Mouse (Mus musculus) hindbrain, embryonic 12.5 days (tissue): ENCODE results near the gene Ddost. TPM values are rescaled to one million over a fixed set of nuclear protein-coding genes. Genes with fewer than 3 reads are reported as not detected.

Experiments used
- ATAC-seq: fragments of 200-750 bp; cut with Nextera tagmentation; 2 replicates; pipeline ENCODE4 v1.8.0; 2017; ENCODE audit warnings: moderate TSS enrichment; ENCODE audit not compliant: low FRiP score
- H3K27ac ChIP-seq: fragments of 300-500 bp; sonication (generic); 2 replicates; pipeline ENCODE4 v1.5.1; 2016; ENCODE audit warnings: mild to moderate bottlenecking
- H3K27me3 ChIP-seq: fragments of 300-500 bp; sonication (generic); 2 replicates; pipeline ENCODE4 v1.6.1; 2016; ENCODE audit warnings: mild to moderate bottlenecking
- H3K36me3 ChIP-seq: fragments of 300-500 bp; sonication (generic); 2 replicates; pipeline ENCODE4 v1.6.1; 2016; ENCODE audit warnings: mild to moderate bottlenecking
- H3K4me1 ChIP-seq: fragments of 300-500 bp; sonication (generic); 2 replicates; pipeline ENCODE4 v1.6.1; 2016
- H3K4me2 ChIP-seq: fragments of 300-500 bp; sonication (generic); replicated peaks from 2 replicates; pipeline ENCODE4 v1.6.1; 2016; ENCODE audit warnings: mild to moderate bottlenecking
- H3K4me3 ChIP-seq: fragments of 300-500 bp; sonication (generic); 2 replicates; pipeline ENCODE4 v1.5.1; 2016; ENCODE audit warnings: mild to moderate bottlenecking
- H3K9ac ChIP-seq: fragments of 300-500 bp; sonication (generic); 2 replicates; pipeline ENCODE4 v1.6.1; 2016; ENCODE audit warnings: mild to moderate bottlenecking, moderate library complexity
- H3K9me3 ChIP-seq: fragments of 300-500 bp; sonication (generic); replicated peaks from 2 replicates; pipeline ENCODE4 v1.6.1; 2016; ENCODE audit warnings: mild to moderate bottlenecking
- WGBS: fragments of 180-500 bp; shearing (Covaris S2); methylation state at CpG from one replicate; pipeline ENCODE4 v1.1.7; 2016; 5-methylcytosine and 5-hydroxymethylcytosine counted together
- polyA plus RNA-seq: library from polyadenylated mRNA; unstranded; fragments of >200 nt; fragmentation: Nextera tagmentation; extraction: Ambion mirVana; gene quantifications from 2 replicates; pipeline ENCODE4 v1.2.1, GENCODE M21; 2016

Ddost gene
- polyA plus RNA-seq, 1 experiment from 2014 or later, result 250 TPM

DNA sequence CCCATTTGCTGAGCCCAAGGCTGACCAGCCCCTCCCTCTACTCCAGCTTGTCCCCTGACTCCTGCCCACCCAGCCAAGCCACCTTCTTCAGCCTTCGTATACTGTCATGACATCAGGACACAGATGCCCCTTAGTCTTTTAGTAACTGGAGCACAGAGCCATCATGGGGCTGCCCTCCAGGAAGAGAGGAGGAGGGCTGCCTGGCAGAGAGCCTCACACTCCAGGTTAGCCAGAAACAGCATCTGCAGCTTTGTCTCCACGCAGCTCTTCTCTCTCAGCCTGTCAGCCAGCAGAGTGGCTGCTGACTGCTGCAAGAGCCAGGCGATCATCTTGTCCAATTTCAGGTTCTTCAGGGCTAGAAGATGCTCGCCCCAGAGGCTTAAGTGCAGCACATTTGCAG lies 9.3 kb downstream of the Ddost start:
- ATAC-seq, result no peak
- H3K4me2 ChIP-seq, result no peak overlapping the region
- H3K9ac ChIP-seq, result no peak overlapping the region
- H3K36me3 ChIP-seq, result peaks cover 83% of the 10 kb centered on the region
- no peaks in the 10 kb centered on the region for H3K27me3 ChIP-seq
- 92% methylated on average over 4 of the region's 4 CpGs for WGBS
- no peak overlapping the region for H3K4me3 ChIP-seq
- peaks cover 8% of the 10 kb centered on the region; the same call in 1 of the 2 replicates for H3K4me1 ChIP-seq
- no peak overlapping the region for H3K27ac ChIP-seq
- peaks cover 4% of the 10 kb centered on the region; the same call in 1 of the 2 replicates for H3K9me3 ChIP-seq

DNA sequence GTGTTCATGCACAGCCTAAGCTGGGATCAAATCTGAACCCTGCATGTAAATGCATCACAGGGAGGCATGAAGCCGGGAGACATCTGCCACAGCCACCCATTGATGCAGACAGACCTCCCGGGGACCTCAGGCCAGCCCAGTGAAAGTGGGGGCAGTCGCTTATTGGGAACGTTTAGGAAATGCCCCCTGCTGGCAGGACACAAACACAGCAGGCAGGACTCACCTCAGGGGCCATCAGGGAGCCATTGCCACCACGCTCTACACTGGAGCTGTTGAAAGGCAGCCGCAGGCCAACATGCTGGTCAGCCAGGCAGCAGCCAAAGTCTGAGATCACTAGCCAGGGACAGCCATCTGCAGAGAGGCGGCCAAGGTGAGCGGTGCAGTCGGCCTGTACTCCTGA lies 11.3 kb downstream of the Ddost start:
- Histone ChIP-seq H3K27me3 (no peaks in the 10 kb centered on the region; the same call in 1 of the 2 replicates), H3K4me2 (no peak overlapping the region), H3K27ac (no peak overlapping the region), H3K4me1 (peaks cover 8% of the 10 kb centered on the region; the same call in 1 of the 2 replicates), H3K36me3 (peaks cover 65% of the 10 kb centered on the region), H3K9ac (no peak overlapping the region), H3K4me3 (no peak overlapping the region), H3K9me3 (peaks cover 4% of the 10 kb centered on the region; the same call in 1 of the 2 replicates)
- no peak for ATAC-seq
- 68% methylated on average over 9 of the region's 9 CpGs for WGBS

DNA sequence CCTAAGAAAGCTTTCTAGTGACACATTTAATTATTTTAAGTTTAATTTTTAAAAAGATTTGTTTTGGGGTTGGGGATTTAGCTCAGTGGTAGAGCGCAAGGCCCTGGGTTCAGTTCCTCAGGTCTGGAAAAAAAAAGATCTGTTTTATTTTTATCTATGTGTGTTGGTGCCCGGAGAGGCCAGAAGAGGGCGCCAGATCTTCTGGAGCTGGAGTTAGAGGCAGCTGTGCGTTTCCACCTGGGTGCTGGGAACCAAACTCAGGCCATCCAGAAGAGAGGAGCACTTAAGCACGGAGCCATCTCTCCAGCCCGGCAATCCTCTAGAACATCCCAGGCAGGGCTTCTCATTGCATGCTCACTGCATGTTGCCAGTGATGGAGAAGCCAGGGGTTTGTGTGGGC lies 11.8 kb downstream of the Ddost start:
- peaks cover 8% of the 10 kb centered on the region; the same call in 1 of the 2 replicates for H3K4me1 ChIP-seq
- no peak overlapping the region for H3K4me3 ChIP-seq
- no peak for ATAC-seq
- H3K36me3 ChIP-seq, result peaks cover 59% of the 10 kb centered on the region
- H3K27ac ChIP-seq, result no peak overlapping the region
- WGBS, result 91% methylated on average over 6 of the region's 6 CpGs
- H3K9me3 ChIP-seq, result peaks cover 4% of the 10 kb centered on the region; the same call in 1 of the 2 replicates
- H3K9ac ChIP-seq, result no peak overlapping the region
- H3K27me3 ChIP-seq, result no peaks in the 10 kb centered on the region; the same call in 1 of the 2 replicates
- H3K4me2 ChIP-seq, result no peak overlapping the region

DNA sequence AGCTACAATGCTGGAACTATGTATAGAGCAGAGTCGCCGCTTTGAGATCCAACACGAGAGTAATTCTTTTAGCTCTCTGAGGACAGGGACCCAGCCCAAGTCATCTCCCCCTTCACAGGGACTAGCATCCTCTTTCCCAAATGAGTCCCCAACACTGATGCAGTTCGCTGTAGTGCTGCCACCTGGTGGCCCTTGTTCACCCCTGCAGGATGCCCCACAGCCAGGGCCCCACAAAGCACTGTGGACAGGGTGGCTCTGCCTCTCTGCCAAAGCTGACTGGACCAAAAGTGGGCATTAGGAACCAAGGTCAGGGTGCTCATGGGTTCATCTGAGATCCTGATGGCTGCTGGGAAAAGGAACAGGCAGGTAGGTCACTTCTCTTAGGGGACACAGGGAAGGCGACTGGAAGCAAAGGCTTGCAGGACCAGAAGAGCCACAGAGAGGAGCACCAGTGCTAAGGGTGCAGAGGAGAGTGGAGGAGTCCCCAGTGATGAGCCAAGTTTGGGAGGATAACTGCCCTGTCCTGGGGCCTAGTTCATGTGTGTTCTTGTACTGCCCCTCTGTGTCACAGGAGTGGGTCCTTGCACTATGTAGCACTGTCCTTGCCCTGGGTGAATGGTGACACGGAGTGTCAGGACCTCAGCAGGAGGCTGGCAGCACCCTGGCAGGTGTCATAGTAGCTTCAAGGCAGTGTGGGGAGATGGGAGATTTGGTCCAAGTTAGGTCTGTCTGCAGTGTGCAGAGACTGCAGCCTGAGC lies 14.2 kb downstream of the Ddost start:
- no peak overlapping the region for H3K4me2 ChIP-seq
- ATAC-seq, result peak; percentile 55
- H3K4me1 ChIP-seq, result peaks cover 19% of the 10 kb centered on the region
- H3K9me3 ChIP-seq, result peaks cover 4% of the 10 kb centered on the region; the same call in 1 of the 2 replicates
- H3K9ac ChIP-seq, result no peak overlapping the region
- peaks cover 36% of the 10 kb centered on the region for H3K36me3 ChIP-seq
- H3K27me3 ChIP-seq, result peaks cover 2% of the 10 kb centered on the region; the same call in 1 of the 2 replicates
- 49% methylated on average over 6 of the region's 6 CpGs for WGBS
- no peak overlapping the region for H3K27ac ChIP-seq
- H3K4me3 ChIP-seq, result no peak overlapping the region

DNA sequence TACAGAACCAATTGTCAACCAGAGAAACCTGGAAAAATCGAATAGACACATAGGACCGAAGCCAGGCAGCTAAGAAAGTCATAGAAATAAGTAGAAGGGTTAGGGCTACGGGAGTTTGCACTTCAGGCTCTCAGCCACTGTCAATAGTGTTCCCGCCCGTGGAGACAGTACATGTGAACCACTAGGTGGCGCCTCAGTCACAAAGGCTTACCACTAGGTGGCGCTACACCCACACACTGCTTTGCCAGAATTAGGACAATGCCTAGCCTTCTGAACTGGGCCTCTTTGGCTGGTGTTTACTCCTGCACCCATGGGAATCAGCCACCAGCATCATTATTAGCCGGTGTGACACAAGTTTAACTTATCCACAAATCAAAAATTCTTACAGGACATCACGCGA lies 15.0 kb downstream of the Ddost start:
- no peak overlapping the region for H3K4me2 ChIP-seq
- no peak overlapping the region for H3K9ac ChIP-seq
- H3K36me3 ChIP-seq, result peaks cover 28% of the 10 kb centered on the region
- H3K27me3 ChIP-seq, result peaks cover 2% of the 10 kb centered on the region; the same call in 1 of the 2 replicates
- peaks cover 26% of the 10 kb centered on the region for H3K4me1 ChIP-seq
- 36% methylated on average over 10 of the region's 10 CpGs for WGBS
- no peak for ATAC-seq
- no peak overlapping the region for H3K27ac ChIP-seq
- H3K9me3 ChIP-seq, result peaks cover 4% of the 10 kb centered on the region; the same call in 1 of the 2 replicates
- H3K4me3 ChIP-seq, result no peak overlapping the region

DNA sequence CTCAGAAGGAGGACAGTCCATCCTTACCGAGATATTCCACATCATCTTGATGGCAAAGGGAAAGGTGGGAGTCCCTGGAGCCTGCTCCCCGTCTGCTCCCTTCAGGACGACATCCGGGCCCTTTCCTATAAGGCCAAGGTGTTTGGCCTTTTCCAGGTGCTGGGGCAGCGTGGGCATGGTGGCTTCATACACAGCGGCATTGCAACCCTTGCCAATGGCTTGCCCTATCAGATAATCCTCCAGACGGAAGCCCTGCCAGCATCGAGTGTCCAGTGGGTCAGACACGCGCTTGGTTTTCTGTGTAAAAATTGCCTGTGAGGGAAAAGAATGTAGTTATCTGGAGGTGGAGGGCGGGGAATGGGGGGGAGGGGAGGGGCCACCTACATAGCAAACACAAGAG lies 16.2 kb downstream of the Ddost start:
- ATAC-seq, result no peak
- Histone ChIP-seq H3K4me1 (peaks cover 26% of the 10 kb centered on the region), H3K27me3 (peaks cover 2% of the 10 kb centered on the region; the same call in 1 of the 2 replicates), H3K4me3 (no peak overlapping the region), H3K9me3 (peaks cover 4% of the 10 kb centered on the region; the same call in 1 of the 2 replicates), H3K9ac (no peak overlapping the region), H3K36me3 (peaks cover 16% of the 10 kb centered on the region), H3K27ac (no peak overlapping the region), H3K4me2 (no peak overlapping the region)
- WGBS, result 86% methylated on average over 11 of the region's 11 CpGs

DNA sequence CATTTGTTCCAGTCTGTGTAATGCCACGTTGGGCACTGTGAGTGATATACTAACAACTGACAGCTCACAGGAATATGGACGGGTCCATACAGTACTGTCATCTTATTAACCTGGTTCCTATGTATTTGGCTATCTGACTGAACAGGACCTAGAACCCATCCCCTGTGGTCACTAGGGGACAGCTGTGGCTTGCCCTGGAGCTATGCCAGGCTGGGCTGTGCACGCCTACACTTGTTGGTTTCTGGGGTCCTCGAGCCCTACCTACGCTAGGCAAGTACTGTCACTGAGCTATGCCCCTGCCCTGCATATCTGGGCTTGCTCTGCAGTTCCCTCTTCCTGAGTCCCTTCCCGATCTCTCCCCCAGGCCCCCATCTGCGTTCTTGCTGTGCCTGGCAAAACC lies 17.0 kb downstream of the Ddost start:
- Histone ChIP-seq H3K4me2 (no peak overlapping the region), H3K4me3 (no peak overlapping the region), H3K9ac (no peak overlapping the region; the same call in 1 of the 2 replicates), H3K27ac (no peak overlapping the region), H3K9me3 (peaks cover 3% of the 10 kb centered on the region; the same call in 1 of the 2 replicates), H3K36me3 (peaks cover 11% of the 10 kb centered on the region), H3K4me1 (peaks cover 29% of the 10 kb centered on the region), H3K27me3 (peaks cover 2% of the 10 kb centered on the region; the same call in 1 of the 2 replicates)
- 79% methylated on average over 7 of the region's 7 CpGs for WGBS
- no peak for ATAC-seq

DNA sequence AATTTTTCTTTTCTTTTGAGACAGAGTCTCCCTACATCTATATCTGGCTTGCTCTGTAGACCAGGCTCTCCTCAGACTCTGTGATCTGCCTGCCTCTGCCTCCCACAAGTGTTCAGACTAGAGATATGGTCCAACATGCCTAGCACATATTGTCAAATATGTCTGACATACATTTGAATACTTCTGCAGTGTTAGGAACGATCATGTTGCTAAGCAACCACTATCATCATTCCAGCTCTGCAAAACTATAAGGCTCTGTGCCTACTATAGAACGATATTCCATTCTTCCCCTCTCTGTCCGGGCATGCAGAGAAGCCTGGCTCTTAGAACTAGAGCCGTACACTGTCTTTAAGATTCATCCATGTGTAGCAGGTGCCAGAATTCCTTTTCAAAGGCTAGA lies 18.2 kb downstream of the Ddost start:
- Histone ChIP-seq H3K4me1 (peaks cover 27% of the 10 kb centered on the region), H3K4me2 (no peak overlapping the region), H3K9me3 (no peaks in the 10 kb centered on the region), H3K27ac (no peak overlapping the region), H3K9ac (no peak overlapping the region), H3K4me3 (no peak overlapping the region), H3K27me3 (peaks cover 2% of the 10 kb centered on the region; the same call in 1 of the 2 replicates), H3K36me3 (0 out of 2 replicates have a peak, but pooled peaks cover 2% of the 10 kb centered on the region)
- WGBS, result 31% methylated on average over 4 of the region's 4 CpGs
- no peak for ATAC-seq

DNA sequence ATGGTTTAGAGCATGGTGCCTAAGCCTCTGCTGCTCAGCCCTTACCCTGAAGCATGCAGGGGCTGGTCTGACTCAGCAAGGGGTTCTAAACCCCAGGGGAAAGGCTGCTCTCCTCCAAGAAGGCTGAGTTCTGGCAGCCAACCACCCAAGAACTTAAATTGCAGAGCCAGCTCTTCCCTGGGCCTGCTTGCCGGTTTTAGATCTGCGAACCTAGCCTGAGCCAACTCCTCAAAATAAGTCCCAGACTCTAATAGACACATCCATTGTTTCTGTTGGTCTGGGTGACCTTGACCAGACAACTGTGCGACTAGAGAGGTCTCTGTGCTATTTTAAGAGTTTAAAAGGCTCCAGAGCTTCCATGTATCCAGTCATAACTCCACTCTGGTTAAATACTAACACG lies 19.2 kb downstream of the Ddost start:
- ATAC-seq, result no peak
- Histone ChIP-seq H3K27me3 (peaks cover 2% of the 10 kb centered on the region; the same call in 1 of the 2 replicates), H3K36me3 (no peaks in the 10 kb centered on the region), H3K9me3 (no peaks in the 10 kb centered on the region), H3K4me3 (no peak overlapping the region), H3K9ac (no peak overlapping the region), H3K27ac (no peak overlapping the region; the same call in 1 of the 2 replicates), H3K4me1 (peaks cover 22% of the 10 kb centered on the region), H3K4me2 (no peak overlapping the region)
- WGBS, result 71% methylated on average over 4 of the region's 4 CpGs

DNA sequence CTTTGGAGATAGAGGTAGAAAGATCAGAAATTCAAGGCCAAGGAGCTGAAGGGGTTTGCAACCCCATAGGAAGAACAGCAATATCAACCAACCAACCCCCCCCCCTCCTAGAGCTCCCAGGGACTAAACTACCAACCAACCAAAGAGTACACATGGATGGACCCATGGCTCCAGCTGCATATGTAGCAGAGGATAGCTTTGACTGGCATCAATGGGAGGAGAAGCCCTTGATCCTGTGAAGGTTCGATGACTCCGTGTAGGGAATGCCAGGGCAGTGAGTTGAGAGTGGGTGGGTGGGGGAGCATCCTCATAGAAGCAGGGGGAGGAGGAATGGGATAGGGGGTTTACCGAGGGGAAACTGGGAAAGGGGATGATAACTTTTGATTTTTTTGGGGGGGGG lies 19.9 kb downstream of the Ddost start:
- H3K9ac ChIP-seq, result no peak overlapping the region
- no peak for ATAC-seq
- no peaks in the 10 kb centered on the region for H3K36me3 ChIP-seq
- no peak overlapping the region for H3K27ac ChIP-seq
- H3K4me1 ChIP-seq, result peaks cover 22% of the 10 kb centered on the region
- no peak overlapping the region for H3K4me3 ChIP-seq
- no peaks in the 10 kb centered on the region for H3K9me3 ChIP-seq
- H3K4me2 ChIP-seq, result no peak overlapping the region
- WGBS, result 96% methylated on average over 3 of the region's 3 CpGs
- H3K27me3 ChIP-seq, result peaks cover 2% of the 10 kb centered on the region; the same call in 1 of the 2 replicates

DNA sequence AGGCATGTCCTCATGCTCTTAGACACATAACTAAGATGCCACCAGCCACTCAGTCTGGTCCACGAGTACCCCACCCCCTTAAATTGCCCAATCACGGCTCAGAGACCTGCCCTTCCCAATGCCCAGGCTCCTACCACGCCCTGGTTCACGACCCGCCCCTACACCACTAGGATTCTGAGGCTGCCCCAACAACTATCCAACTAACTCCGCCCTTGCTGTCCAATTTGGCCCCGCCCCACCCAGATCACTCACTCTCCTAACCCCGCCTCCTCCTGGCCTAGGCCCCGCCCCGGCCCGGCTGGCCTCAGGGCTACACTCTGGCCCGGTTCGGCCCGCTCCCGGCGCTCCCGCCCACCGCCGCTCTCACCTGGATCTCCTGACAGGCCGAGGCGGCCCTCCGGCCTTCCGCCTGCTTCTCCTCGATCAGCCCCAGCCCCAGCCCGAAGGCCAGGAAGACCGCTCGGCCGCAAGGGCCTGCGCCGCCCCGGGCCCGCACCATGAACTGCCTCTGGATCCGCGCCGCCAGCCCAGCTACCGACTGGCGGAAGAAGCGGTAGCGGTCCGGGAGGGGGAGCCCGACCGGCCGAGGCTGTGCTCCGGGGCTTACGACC lies 21.0 kb downstream of the Ddost start:
- Histone ChIP-seq H3K36me3 (no peaks in the 10 kb centered on the region), H3K9ac (peak overlapping the region; percentile 89), H3K27me3 (peaks cover 2% of the 10 kb centered on the region; the same call in 1 of the 2 replicates), H3K4me1 (peaks cover 27% of the 10 kb centered on the region), H3K9me3 (no peaks in the 10 kb centered on the region), H3K4me2 (peak overlapping the region; percentile 65), H3K27ac (peak overlapping the region; percentile 98), H3K4me3 (peak overlapping the region; percentile 87)
- WGBS, result under 1% methylated on average over 37 of the region's 45 CpGs
- ATAC-seq, result peak; percentile 89

DNA sequence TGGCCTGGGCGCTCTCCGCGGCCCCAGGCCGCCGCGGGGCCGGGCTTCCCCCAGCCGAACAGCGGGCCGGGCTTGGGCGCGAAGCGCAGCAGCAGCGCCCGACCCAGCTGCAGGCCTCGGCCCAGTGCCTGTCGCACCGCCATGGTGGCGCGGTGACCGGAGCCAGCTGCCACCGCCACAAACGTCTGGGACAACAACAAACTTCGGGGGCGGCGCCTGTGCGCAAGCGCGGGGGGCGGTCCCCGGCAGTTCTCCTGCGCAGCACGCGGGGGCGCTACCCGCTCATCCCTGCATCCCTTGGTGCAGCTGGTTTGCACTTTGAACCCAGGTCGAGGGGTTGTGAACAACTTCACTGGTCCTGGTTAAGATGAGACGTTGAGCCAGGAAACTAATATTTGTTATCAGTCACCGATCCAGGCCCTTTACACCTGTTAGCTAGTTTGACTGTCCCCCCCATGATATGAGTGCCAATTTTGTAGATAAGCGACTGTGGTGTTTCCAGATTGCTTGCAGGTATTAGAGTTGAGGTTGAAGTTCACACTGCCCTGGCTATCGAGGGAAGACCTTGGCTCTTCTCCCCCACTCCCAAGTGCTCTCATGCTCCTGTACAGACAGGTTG lies 21.7 kb downstream of the Ddost start, which contains the start of gene Pink1:
Pink1 (minus strand) TSS at position 231 of the 619 bp plus-strand sequence.
- ATAC-seq, result peak; percentile 74; the same call in 1 of the 2 replicates

More for the DNA sequence above, 21.7 kb downstream of the Ddost start, which contains the start of gene Pink1:
- WGBS, result 5% methylated on average over 41 of the region's 41 CpGs
- H3K27ac ChIP-seq, result peak within 1 kb of the TSS; percentile 98
- peaks cover 27% of the 10 kb centered on the region for H3K4me1 ChIP-seq
- no peaks in the 10 kb centered on the region for H3K36me3 ChIP-seq
- peaks cover 3% of the 10 kb centered on the region; the same call in 1 of the 2 replicates for H3K27me3 ChIP-seq
- H3K9ac ChIP-seq, result peak within 1 kb of the TSS; percentile 89
- H3K9me3 ChIP-seq, result no peaks in the 10 kb centered on the region
- peak within 1 kb of the TSS; percentile 87 for H3K4me3 ChIP-seq
- H3K4me2 ChIP-seq, result peak within 1 kb of the TSS; percentile 65
